Mouse (Mus musculus) heart, postnatal 14 days (tissue): Measurements from ENCODE around the gene 1810010D01Rik. TPM values are rescaled to one million over a fixed set of nuclear protein-coding genes. Genes with fewer than 3 reads are reported as not detected.

Experiments
- DNase-seq, 2 experiments: peaks; one replicate each; pipeline ENCODE4 v3.0.0; 2021 to 2022
- intact Hi-C: fragments of 180-260 bp; cut with DNase I; formaldehyde crosslinking; loops from one replicate; pipeline ENCODE4 v1.15.1; 2025
- total RNA-seq, 2 experiments: library from RNA; stranded (reverse); gene quantifications; 2 replicates each; pipeline ENCODE4 v1.2.3; 2021

Gene 1810010D01Rik
- total RNA-seq, 2 experiments from 2014 or later: 0.43 TPM; not detected in 1

GRCm38 (mm10) chr7:145216591-145216990 is 8.7 kb upstream of the 1810010D01Rik start:
- DNase-seq: peak in 1 of 2 experiments; percentile 53
- intact Hi-C loops: no loop called here

GRCm38 (mm10) chr7:145215476-145215875 is 7.6 kb upstream of the 1810010D01Rik start:
- peak in 1 of 2 experiments; percentile 41 for DNase-seq
- intact Hi-C loops: no loop called here

- no peak for DNase-seq
- intact Hi-C loops: no loop called here
Measured at GRCm38 (mm10) chr7:145211680-145212659, 4.1 kb upstream of the 1810010D01Rik start.

- no peak for DNase-seq
- intact Hi-C loops: no loop called here
Measured at GRCm38 (mm10) chr7:145210477-145211070, 2.7 kb upstream of the 1810010D01Rik start.

GRCm38 (mm10) chr7:145206801-145207200 is 1.1 kb downstream of the 1810010D01Rik start:
- intact Hi-C loops: no loop called here
- no peak for DNase-seq

GRCm38 (mm10) chr7:145206056-145206610 is 1.8 kb downstream of the 1810010D01Rik start:
- intact Hi-C loops: no loop called here
- DNase-seq: peak; percentile 82 to 84

- DNase-seq: no peak
- intact Hi-C loops: no loop called here
Measured at GRCm38 (mm10) chr7:145205363-145205902, 2.5 kb downstream of the 1810010D01Rik start.

GRCm38 (mm10) chr7:145199711-145200110 is 8.2 kb downstream of the 1810010D01Rik start:
- no peak for DNase-seq
- intact Hi-C loops: no loop called here

GRCm38 (mm10) chr7:145198223-145198714 is 9.7 kb downstream of the 1810010D01Rik start:
- intact Hi-C loops: no loop called here
- peak; percentile 47 to 55 for DNase-seq

GRCm38 (mm10) chr7:145197711-145198110 is 10.2 kb downstream of the 1810010D01Rik start:
- DNase-seq: no peak
- intact Hi-C loops: no loop called here

GRCm38 (mm10) chr7:145197042-145197441 is 10.9 kb downstream of the 1810010D01Rik start:
- DNase-seq: peak in 1 of 2 experiments; percentile 48
- intact Hi-C loops: no loop called here

GRCm38 (mm10) chr7:145196340-145196739 is 11.6 kb downstream of the 1810010D01Rik start:
- intact Hi-C loops: no loop called here
- DNase-seq: no peak

GRCm38 (mm10) chr7:145195186-145195927 is 12.6 kb downstream of the 1810010D01Rik start:
- intact Hi-C loops: no loop called here
- DNase-seq: peak in 1 of 2 experiments; percentile 48

- intact Hi-C loops: no loop called here
- peak; percentile 75 to 82 for DNase-seq
Measured at GRCm38 (mm10) chr7:145194455-145195161, 13.3 kb downstream of the 1810010D01Rik start.

GRCm38 (mm10) chr7:145192836-145193235 is 15.1 kb downstream of the 1810010D01Rik start:
- DNase-seq: no peak
- intact Hi-C loops: no loop called here

GRCm38 (mm10) chr7:145190520-145190919 is 17.4 kb downstream of the 1810010D01Rik start:
- no peak for DNase-seq
- intact Hi-C loops: no loop called here

GRCm38 (mm10) chr7:145189342-145189741 is 18.6 kb downstream of the 1810010D01Rik start:
- intact Hi-C loops: no loop called here

GRCm38 (mm10) chr7:145187802-145188201 is 20.1 kb downstream of the 1810010D01Rik start:
- intact Hi-C loops: no loop called here
- DNase-seq: no peak

More at GRCm38 (mm10) chr7:145189342-145189741, 18.6 kb downstream of the 1810010D01Rik start:
- DNase-seq: no peak

- intact Hi-C loops: no loop called here
- DNase-seq: no peak
Measured at GRCm38 (mm10) chr7:145182388-145182787, 25.5 kb downstream of the 1810010D01Rik start.
